Mouse (Mus musculus): Measurements from ENCODE around the gene Mtmr14. TPM values are rescaled to one million over a fixed set of nuclear protein-coding genes. Genes with fewer than 3 reads are reported as not detected.

Mtmr14 gene
- polyA plus RNA-seq, 1 experiment, result 62.4 TPM

DNA sequence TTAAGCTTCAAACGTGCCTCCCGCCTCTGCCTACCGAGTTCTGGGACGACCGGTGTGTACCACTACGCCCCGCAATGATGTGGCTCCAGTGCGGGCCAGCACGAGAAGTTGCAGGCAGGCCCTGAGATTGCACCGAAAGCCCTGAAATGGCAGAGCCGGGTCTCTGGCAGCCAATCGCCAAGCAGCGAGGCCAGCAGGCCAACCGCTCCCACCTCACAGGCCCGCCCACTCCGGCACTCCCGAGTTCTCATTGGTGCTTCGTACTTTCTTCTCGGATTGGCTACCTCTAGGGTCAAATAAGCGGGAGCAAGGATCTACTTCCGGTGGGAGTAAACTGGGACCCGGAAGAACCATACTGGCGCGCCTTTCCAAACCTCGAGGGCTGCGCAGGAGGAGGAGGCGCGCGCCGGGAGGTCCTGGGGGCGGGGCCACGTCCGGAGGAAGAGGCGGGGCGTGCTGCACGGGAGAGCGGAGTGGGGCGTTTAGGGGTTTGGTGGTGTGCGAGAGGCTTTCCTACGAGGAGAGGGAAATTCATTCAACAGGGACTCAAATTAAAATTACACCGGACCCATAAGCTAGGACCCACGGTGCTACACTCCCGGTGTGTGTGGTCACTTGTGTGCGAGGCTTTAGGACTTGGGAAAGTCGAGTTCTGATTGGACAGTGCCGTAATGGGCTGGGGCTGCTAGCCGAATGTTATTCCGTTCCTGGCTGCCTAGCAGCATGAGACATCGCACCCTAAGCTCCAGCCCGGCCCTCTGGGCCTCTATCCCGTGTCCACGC, 89.1 kb downstream of the Mtmr14 start, which contains the start of gene Ogg1:
Gene Ogg1, plus strand, starts transcription at position 440 of the 783 bp plus-strand sequence.
- Histone ChIP-seq H3K36me3 (ENCODE audit: control insufficient read depth, insufficient read depth, low read length, poor library complexity, severe bottlenecking) (peaks cover 30% of the 10 kb centered on the region), H3K4me3 (ENCODE audit: low read depth, low read length) (peak within 1 kb of the TSS; percentile 87), H3K4me1 (ENCODE audit: control insufficient read depth, insufficient read depth, low read length) (no peaks in the 10 kb centered on the region), H3K27me3 (ENCODE audit: control insufficient read depth, insufficient read depth, low read length, poor library complexity, severe bottlenecking) (no peaks in the 10 kb centered on the region), H3K9ac (ENCODE audit: low read depth, poor library complexity, severe bottlenecking) (peak within 1 kb of the TSS; percentile 84), H3K27ac (ENCODE audit: insufficient read depth, low read length) (peak within 1 kb of the TSS; percentile 69), H3K9me3 (replicated peaks; ENCODE audit: control insufficient read depth, insufficient read depth, low read length, poor library complexity, severe bottlenecking) (no peaks in the 10 kb centered on the region)
- TF ChIP-seq CTCF (IDR thresholded peaks at IDR 0.05; ENCODE audit: low read depth, low read length) (no peak), POLR2A (IDR thresholded peaks at IDR 0.05; ENCODE audit: insufficient read depth, low read length) (peak; percentile 96), EP300 (IDR thresholded peaks at IDR 0.05; ENCODE audit: insufficient read depth, low read depth, low read length) (no peak)

DNA sequence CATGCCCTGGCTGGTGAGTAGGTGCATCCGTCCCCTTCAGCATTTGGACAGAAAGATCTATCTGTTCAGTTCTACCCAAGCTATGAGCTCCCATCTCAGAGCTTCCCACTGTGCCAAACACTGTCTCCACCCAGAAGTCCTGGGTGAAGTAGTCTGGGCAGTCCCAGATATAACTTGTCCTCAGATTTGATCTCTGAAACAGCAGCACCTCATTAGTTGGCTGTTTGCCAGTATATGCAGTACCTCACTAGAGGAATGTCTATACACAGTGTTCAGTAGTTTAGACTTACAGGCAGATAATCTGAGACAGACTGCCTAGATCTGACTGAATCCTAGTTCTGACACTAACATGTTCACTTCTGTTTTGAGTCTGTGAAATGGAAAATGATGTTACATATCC, 91.8 kb downstream of the Mtmr14 start:
- no peaks in the 10 kb centered on the region for H3K27me3 ChIP-seq (ENCODE audit: control insufficient read depth, insufficient read depth, low read length, poor library complexity, severe bottlenecking)
- H3K4me1 ChIP-seq (ENCODE audit: control insufficient read depth, insufficient read depth, low read length), result no peaks in the 10 kb centered on the region
- TF ChIP-seq POLR2A (IDR thresholded peaks at IDR 0.05; ENCODE audit: insufficient read depth, low read length) (no peak), CTCF (IDR thresholded peaks at IDR 0.05; ENCODE audit: low read depth, low read length) (no peak)
- peaks cover 12% of the 10 kb centered on the region for H3K36me3 ChIP-seq (ENCODE audit: control insufficient read depth, insufficient read depth, low read length, poor library complexity, severe bottlenecking)
- no peak overlapping the region for H3K27ac ChIP-seq (ENCODE audit: insufficient read depth, low read length)
- H3K9me3 ChIP-seq (replicated peaks; ENCODE audit: control insufficient read depth, insufficient read depth, low read length, poor library complexity, severe bottlenecking), result no peaks in the 10 kb centered on the region
- H3K4me3 ChIP-seq (ENCODE audit: low read depth, low read length), result no peak overlapping the region
- no peak overlapping the region for H3K9ac ChIP-seq (ENCODE audit: low read depth, poor library complexity, severe bottlenecking)

DNA sequence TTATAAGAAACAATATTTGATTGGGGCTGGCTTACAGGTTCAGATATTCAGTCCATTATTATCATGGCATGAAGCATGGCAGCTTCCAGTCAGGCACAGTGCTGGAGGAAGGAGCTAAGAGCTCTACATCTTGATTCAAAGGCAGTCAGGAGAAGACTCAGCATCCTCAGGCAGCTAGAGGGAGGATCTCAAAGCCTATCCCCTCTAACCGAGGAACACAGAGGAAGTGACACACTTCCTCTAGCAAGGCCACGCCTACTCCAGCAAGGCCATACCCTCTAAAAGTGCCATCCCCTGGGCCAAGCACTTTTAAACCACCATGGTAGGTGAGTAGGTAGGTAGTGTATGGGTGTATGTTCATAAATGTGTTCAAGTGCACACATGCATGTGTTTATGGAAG, 92.9 kb downstream of the Mtmr14 start:
- Histone ChIP-seq H3K9me3 (replicated peaks; ENCODE audit: control insufficient read depth, insufficient read depth, low read length, poor library complexity, severe bottlenecking) (no peaks in the 10 kb centered on the region), H3K27ac (ENCODE audit: insufficient read depth, low read length) (no peak overlapping the region), H3K36me3 (ENCODE audit: control insufficient read depth, insufficient read depth, low read length, poor library complexity, severe bottlenecking) (peaks cover 11% of the 10 kb centered on the region; the same call in 1 of the 2 replicates), H3K9ac (ENCODE audit: low read depth, poor library complexity, severe bottlenecking) (no peak overlapping the region), H3K4me1 (ENCODE audit: control insufficient read depth, insufficient read depth, low read length) (no peaks in the 10 kb centered on the region), H3K27me3 (ENCODE audit: control insufficient read depth, insufficient read depth, low read length, poor library complexity, severe bottlenecking) (no peaks in the 10 kb centered on the region), H3K4me3 (ENCODE audit: low read depth, low read length) (no peak overlapping the region)
- TF ChIP-seq POLR2A (IDR thresholded peaks at IDR 0.05; ENCODE audit: insufficient read depth, low read length) (no peak), EP300 (IDR thresholded peaks at IDR 0.05; ENCODE audit: insufficient read depth, low read depth, low read length) (no peak), CTCF (IDR thresholded peaks at IDR 0.05; ENCODE audit: low read depth, low read length) (no peak)

Other genes starting within 250 kb of the Mtmr14 start
- 77.5 and 79.8 TPM in 2 replicates for gene Thumpd3, start 191.6 kb upstream of the Mtmr14 start, polyA plus RNA-seq (2011; ENCODE audit: insufficient read depth, insufficient read length, low read depth, missing spikeins)
- 228 and 233 TPM in 2 replicates for gene Setd5, start 160.5 kb upstream of the Mtmr14 start, polyA plus RNA-seq (2011; ENCODE audit: insufficient read depth, insufficient read length, low read depth, missing spikeins)
- 1.7 and 2.5 TPM in 2 replicates for gene Lhfpl4, start 42.5 kb upstream of the Mtmr14 start, polyA plus RNA-seq (2011; ENCODE audit: insufficient read depth, insufficient read length, low read depth, missing spikeins)
- gene Cpne9, start 44.5 kb downstream of the Mtmr14 start, polyA plus RNA-seq (2011; ENCODE audit: insufficient read depth, insufficient read length, low read depth, missing spikeins), result 3.7 and 5.3 TPM in 2 replicates
- gene Brpf1, start 69.3 kb downstream of the Mtmr14 start, polyA plus RNA-seq (2011; ENCODE audit: insufficient read depth, insufficient read length, low read depth, missing spikeins), result 26.7 and 27.0 TPM in 2 replicates
- gene Ogg1, start 89.1 kb downstream of the Mtmr14 start, polyA plus RNA-seq (2011; ENCODE audit: insufficient read depth, insufficient read length, low read depth, missing spikeins), result 24.2 and 26.8 TPM in 2 replicates
- gene Camk1, start 106.1 kb downstream of the Mtmr14 start, polyA plus RNA-seq (2011; ENCODE audit: insufficient read depth, insufficient read length, low read depth, missing spikeins), result 7.6 and 7.7 TPM in 2 replicates
- 41.0 and 41.4 TPM in 2 replicates for gene Tada3, start 140.0 kb downstream of the Mtmr14 start, polyA plus RNA-seq (2011; ENCODE audit: insufficient read depth, insufficient read length, low read depth, missing spikeins)
- gene Arpc4, start 140.3 kb downstream of the Mtmr14 start, polyA plus RNA-seq (2011; ENCODE audit: insufficient read depth, insufficient read length, low read depth, missing spikeins), result 120 and 130 TPM in 2 replicates
- gene Ttll3, start 151.4 kb downstream of the Mtmr14 start, polyA plus RNA-seq (2011; ENCODE audit: insufficient read depth, insufficient read length, low read depth, missing spikeins), result 2.9 and 3.8 TPM in 2 replicates
- 13.8 and 32.6 TPM in 2 replicates for gene Rpusd3, start 181.5 kb downstream of the Mtmr14 start, polyA plus RNA-seq (2011; ENCODE audit: insufficient read depth, insufficient read length, low read depth, missing spikeins)
- gene Cidec, start 197.9 kb downstream of the Mtmr14 start, polyA plus RNA-seq (2011; ENCODE audit: insufficient read depth, insufficient read length, low read depth, missing spikeins), result not detected in 2 replicates
- 30.0 and 34.3 TPM in 2 replicates for gene Jagn1, start 204.7 kb downstream of the Mtmr14 start, polyA plus RNA-seq (2011; ENCODE audit: insufficient read depth, insufficient read length, low read depth, missing spikeins)
- 3.1 and 4.9 TPM in 2 replicates for gene Il17re, start 220.6 kb downstream of the Mtmr14 start, polyA plus RNA-seq (2011; ENCODE audit: insufficient read depth, insufficient read length, low read depth, missing spikeins)
- gene Il17rc, start 233.6 kb downstream of the Mtmr14 start, polyA plus RNA-seq (2011; ENCODE audit: insufficient read depth, insufficient read length, low read depth, missing spikeins), result 3.3 TPM in 2 replicates
- 23.2 and 30.7 TPM in 2 replicates for gene Creld1, start 245.5 kb downstream of the Mtmr14 start, polyA plus RNA-seq (2011; ENCODE audit: insufficient read depth, insufficient read length, low read depth, missing spikeins)